ENCODE assay signal across 16 mouse cellular contexts in the genomic region with DNA sequence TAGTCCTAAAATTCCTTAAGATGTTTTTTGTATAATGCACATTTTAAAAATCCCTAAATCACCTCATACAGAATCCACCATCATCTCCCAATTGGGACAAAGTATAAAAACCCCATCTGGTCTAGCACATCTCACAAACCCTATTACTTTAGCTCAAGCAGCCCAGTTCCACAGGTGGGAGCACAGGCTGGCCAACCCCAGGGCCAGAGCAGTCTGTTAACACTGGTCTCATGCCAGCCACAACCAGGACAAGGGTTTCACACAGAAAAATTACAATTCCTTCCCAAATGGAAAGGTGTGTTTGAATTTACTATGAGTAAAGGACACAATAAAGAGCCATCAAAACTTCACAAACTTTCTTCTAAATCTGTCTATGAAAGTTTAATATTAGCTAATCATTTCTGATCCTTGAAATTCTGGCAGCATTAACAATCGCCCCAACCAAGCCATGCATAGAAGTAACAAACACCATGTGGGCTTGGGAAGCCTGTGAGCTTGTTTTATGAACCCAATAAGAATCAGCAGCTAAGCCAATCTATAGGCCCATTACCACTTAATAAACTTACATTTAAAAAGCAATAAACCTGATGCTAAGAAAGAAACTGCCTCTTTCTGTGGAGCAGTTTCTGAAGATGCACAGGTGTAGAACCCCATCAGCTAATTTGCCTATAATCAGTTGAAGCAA.
"Had no signal": no experiment of that assay in that cellular context is flagged by ENCODE, and none has a peak within 500 bp of the region (broad histone marks: within the 10 kb centered on the region; RNA-seq: fewer than 3 reads in every experiment).

No protein-coding gene starts in this region.

- ATAC-seq: lung, postnatal 0 days; midbrain, embryonic 13.5 days; midbrain, embryonic 15.5 days had no signal

- H3K4me1 ChIP-seq: lung, embryonic 15.5 days; megakaryocyte, embryonic 14.5 days; midbrain, embryonic 13.5 days; midbrain, embryonic 15.5 days; neural tube, embryonic 12.5 days; stomach, embryonic 15.5 days had no signal

- H3K9ac ChIP-seq: lung, embryonic 15.5 days; midbrain, embryonic 13.5 days; midbrain, embryonic 15.5 days; neural tube, embryonic 12.5 days; stomach, embryonic 15.5 days had no signal

- DNase-seq: lung, postnatal 14 days; lung, postnatal 36 days; right cerebral cortex, postnatal 14 days; thymus, adult 2 months; thymus, postnatal 25 days; thymus, postnatal 4 days had no signal

- H3K36me3 ChIP-seq: lung, embryonic 15.5 days; midbrain, embryonic 13.5 days; midbrain, embryonic 15.5 days; neural tube, embryonic 12.5 days; stomach, embryonic 15.5 days had no signal

- H3K4me3 ChIP-seq: lung, embryonic 15.5 days; megakaryocyte, embryonic 14.5 days; midbrain, embryonic 13.5 days; midbrain, embryonic 15.5 days; neural tube, embryonic 12.5 days; stomach, embryonic 15.5 days had no signal

- H3K27me3 ChIP-seq: lung, embryonic 15.5 days; megakaryocyte, embryonic 14.5 days; midbrain, embryonic 13.5 days; midbrain, embryonic 15.5 days; neural tube, embryonic 12.5 days; stomach, embryonic 15.5 days had no signal

- H3K9me3 ChIP-seq: lung, embryonic 15.5 days; midbrain, embryonic 13.5 days; midbrain, embryonic 15.5 days; neural tube, embryonic 12.5 days; stomach, embryonic 15.5 days had no signal

- H3K27ac ChIP-seq: lung, embryonic 15.5 days; macrophage; midbrain, embryonic 13.5 days; midbrain, embryonic 15.5 days; neural tube, embryonic 12.5 days; stomach, embryonic 15.5 days; stomach, postnatal 0 days had no signal

- H3K4me2 ChIP-seq: lung, embryonic 15.5 days; midbrain, embryonic 11.5 days; midbrain, embryonic 13.5 days; midbrain, embryonic 15.5 days; neural tube, embryonic 12.5 days; stomach, embryonic 15.5 days had no signal
